Mouse (Mus musculus): ENCODE measurements around the gene Rarres1.
A peak's percentile ranks its signal among the peaks of the same experiment; 100 is the strongest.

Gene Rarres1

GRCm38 (mm10) chr3:67515274-67515801 lies at the start of gene Rarres1:
Rarres1 (minus strand) TSS chr3:67515523.
- peak; percentile 6 for DNase-seq (ENCODE audit: low spot score)

- DNase-seq (ENCODE audit: low spot score) = no peak
These were observed 49.5 kb upstream of the Rarres1 start for GRCm38 (mm10) chr3:67564731-67565357.

- DNase-seq (ENCODE audit: low spot score) = no peak
These were observed 42.5 kb upstream of the Rarres1 start for GRCm38 (mm10) chr3:67557718-67558354.

DNA sequence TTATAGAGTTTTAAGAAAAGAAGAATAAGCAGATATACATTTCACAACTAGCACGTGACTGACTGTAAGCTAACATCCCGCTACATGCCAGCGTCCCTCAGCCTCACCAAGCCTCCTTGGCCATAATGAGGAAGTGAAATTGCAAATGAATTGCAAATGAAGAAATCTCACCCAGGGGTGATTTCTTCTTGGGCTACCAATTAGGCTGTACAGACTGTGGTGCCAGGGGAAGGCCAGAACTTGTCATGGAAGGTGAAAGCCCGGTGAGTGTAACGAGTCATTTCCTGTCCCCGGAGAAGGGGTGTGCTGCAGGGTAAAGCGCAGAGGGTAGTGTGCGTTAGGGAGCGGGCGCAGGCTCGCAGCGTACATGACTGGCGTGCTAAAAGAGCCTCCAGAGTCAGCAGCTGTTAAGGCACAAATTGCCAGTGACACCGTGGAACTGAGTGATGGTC lies 41.9 kb upstream of the Rarres1 start:
- no peak for DNase-seq (ENCODE audit: low spot score)

DNA sequence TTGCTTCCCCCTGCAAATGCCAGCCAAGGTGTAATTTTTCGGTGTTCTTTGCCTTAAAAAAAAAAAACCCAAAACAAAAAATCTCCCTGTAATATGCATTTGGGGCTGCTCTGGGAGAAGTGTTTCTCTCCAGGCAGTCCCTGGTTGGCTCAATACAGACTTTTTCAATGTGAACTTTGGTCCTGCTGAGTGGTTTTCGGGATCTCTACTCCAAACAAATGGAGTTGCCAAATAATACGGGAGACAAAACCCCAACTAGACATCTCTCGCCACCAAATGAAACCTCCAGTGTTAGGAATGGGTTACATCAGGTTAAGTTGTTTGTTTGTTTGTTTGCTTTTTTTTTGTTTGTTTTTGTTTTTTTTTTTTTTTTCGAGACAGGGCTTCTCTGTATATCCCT lies 39.9 kb upstream of the Rarres1 start:
- no peak for DNase-seq (ENCODE audit: low spot score)

GRCm38 (mm10) chr3:67553927-67554448 lies 38.7 kb upstream of the Rarres1 start:
- DNase-seq (ENCODE audit: low spot score) = no peak

DNA sequence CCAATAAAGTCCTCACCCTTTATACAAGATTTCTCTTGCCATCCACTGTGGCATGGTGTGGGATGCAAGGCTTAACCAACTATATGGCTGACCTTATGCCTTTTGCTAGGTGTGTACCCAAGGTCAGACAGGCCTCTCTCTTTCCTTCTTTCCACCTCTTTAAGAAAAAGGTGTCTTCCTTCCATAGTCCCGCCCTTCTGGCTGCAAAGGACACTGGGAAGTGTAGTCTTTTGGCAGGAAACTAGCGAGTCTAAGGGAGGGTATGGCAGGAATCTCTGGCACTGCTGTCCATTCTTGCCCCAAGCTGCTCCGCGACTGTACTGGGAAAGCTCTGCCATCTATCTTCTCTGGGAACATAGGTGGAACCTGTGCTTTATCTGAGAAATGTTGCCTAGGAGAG lies 38.0 kb upstream of the Rarres1 start:
- no peak for DNase-seq (ENCODE audit: low spot score)

DNA sequence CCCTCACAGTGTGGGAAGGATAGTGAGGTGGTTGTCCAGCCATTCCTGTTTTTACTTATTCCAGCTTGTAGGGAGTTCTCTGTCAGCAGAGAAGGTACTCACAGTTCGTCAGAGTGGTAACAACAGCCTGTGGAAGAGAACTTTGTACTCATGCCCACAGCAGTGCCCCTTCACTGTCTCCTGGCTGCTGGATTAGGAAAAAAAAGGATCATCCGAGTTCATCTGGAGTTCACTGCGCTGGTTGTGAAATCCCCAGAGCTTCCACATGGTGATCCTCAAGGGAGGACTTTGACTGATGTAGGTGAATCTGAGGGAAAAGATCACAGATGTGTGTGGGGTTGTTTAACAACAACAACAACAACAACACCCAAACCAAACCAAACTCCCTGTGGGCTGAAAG lies 35.9 kb upstream of the Rarres1 start:
- DNase-seq (ENCODE audit: low spot score) = no peak

DNA sequence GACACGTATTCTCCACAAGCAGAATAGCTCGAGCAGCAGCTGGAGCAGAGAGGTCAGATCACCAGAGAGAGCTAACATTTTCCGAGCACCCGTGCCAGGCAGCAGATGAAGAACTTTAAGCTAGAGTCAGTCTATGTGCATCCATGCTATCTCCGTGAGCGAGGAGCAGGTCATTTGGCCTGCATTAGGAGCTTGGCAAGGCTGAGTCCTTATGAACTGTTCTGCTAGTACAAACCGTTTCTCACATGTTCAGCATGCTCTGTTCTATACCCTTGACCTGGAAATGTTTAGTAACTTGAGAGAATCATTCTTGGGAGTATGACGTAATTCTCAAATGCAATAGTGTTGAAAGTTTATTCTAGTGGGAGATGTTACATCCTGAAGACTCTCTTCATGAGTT lies 28.3 kb upstream of the Rarres1 start:
- no peak for DNase-seq (ENCODE audit: low spot score)

DNA sequence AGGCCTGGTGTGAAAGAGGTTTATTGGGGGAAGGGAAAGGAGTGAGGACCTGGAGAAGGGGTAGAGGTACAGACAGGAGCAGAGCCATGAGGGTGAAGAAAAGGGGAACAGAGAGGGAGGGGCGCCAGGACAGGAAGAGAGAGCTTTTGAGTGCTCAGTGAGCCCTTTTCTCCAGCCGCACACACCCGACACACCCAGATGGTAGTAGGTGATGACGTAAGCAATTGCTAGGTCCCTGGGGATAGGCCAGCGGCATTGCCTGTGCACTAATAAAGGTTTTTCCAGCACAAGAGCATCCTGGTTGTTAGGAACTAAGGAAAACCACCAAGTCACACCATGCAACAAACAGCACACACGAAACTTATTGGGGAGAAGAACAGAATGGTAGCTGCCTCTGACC lies 9.4 kb upstream of the Rarres1 start:
- DNase-seq (ENCODE audit: low spot score) = no peak

GRCm38 (mm10) chr3:67522709-67523108 lies 7.4 kb upstream of the Rarres1 start:
- DNase-seq (ENCODE audit: low spot score) = no peak

DNA sequence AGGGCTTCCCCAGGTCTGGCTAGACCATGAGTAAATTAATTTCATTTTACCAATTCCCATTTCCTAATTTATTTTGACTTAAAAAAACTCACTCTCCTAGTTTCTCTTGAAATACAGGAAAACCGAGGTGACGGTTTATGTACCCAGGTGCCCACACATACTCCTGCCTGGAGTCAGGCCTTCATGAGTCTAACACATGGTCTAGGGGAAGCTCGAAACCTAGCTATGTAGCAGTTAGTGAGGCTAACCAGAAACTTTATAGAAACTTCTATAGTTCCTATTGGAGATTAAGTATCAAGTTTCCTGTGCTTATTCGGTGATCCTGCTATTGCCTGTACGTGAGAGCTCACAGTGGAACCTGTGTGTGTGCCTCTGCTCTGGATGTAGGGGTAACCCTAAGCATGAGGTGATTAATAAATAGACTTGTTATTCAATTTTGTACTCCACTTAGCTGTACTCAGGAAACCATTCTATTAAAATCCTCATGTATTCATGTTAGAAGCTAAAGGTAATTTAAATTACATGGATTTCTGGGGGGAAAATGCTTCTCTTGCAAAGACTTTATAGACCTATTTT lies 5.3 kb upstream of the Rarres1 start:
- DNase-seq (ENCODE audit: low spot score) = no peak

DNA sequence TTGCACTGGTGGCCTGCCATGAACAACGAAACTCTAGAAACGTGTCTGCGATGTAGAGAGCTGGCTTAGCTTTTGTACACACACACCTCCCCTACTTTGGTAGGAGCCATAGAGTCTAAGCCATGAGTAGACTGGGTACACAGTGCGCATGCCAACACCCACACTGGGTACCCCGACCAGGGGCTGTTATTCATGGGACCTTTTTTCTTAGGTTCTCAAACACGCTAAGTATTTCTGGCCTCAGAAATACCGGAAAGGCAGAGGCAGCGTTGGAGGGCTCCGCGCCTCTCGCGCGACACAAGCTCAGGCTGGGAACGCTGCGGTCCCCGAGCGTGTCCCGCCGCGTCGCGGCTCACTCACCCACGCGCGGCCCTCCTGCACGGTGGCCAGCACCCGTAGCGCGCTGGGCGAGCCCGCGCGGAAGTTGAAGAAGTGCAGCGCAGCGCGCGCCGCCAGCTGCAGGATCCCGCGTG lies 486 bp downstream of the Rarres1 start:
- DNase-seq (ENCODE audit: low spot score) = peak; percentile 13

- peak; percentile 68 for DNase-seq (ENCODE audit: low spot score)
These were observed 2.5 kb downstream of the Rarres1 start for GRCm38 (mm10) chr3:67512807-67513206.

DNA sequence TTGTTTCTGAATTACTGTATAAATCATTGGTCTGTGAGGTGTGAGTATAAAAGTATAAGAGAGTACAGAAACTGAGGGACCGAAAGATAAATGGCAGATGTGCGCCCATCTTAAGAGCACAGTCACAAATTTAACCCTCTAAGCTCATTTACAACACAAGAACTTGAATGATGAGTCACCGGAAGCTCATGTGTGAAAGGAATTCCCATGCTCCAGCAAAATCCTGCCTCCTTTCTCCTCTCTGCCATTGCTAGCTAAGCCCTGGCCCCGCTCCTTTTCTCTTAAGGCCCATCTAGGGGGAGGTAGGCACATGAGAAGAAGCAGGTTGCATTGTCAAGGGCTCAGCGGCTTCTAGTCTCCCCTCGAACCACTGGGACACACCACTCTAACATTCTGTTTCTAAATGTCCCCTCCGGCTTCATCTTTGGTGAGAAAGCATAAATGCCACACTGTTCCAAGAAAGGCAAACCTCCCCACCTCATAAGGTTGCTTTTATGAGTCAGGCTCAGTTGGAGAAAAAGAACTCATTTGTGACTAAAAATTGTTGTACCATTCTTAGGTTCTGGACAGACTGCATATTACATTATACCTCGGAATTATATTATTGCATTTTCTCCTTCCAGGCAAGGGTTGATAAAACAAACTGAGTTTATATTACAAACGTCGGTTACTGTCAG lies 7.0 kb downstream of the Rarres1 start:
- DNase-seq (ENCODE audit: low spot score) = no peak

DNA sequence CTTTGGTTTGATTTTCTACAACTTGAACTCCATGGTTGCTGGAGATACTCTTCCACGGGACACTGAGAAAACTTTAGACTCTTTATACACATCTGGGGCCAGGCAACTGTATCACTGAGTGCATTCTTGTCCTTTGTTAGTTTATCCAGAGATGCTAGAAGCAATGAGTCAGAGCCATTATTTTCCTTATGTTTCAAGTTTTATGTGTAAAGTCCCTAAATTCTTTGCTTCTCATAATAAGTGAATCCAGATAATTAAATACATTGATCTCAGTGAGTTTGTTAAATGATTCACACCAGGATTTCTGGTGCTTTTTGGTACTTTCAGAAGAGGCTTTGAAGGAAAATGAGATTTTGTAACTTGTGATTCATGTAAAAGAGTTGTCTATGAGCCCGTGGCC lies 10.0 kb downstream of the Rarres1 start:
- DNase-seq (ENCODE audit: low spot score) = no peak

- DNase-seq (ENCODE audit: low spot score) = no peak
These were observed 11.4 kb downstream of the Rarres1 start for GRCm38 (mm10) chr3:67503878-67504277.

DNA sequence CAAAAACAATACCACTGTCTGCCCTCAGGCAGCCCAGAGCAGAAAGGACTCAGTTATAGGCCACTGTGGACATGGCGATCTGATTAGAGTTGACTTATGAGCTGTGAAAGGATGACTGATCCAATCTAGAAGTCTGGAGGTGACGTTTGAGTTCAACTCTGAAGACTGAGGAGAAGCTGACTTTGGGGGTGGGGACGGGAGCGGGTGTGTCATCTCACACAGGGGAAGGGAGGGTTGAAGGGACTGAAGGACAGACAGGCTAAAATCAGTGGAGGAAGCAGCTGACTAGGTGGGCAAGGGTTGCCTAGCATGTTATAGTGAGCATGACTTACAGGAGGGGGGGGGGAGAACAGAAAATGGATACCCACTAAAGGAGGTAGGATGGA lies 15.9 kb downstream of the Rarres1 start:
- no peak for DNase-seq (ENCODE audit: low spot score)

- no peak for DNase-seq (ENCODE audit: low spot score)
These were observed 16.4 kb downstream of the Rarres1 start for GRCm38 (mm10) chr3:67498773-67499405.

GRCm38 (mm10) chr3:67497998-67498397 lies 17.3 kb downstream of the Rarres1 start:
- DNase-seq (ENCODE audit: low spot score) = no peak

DNA sequence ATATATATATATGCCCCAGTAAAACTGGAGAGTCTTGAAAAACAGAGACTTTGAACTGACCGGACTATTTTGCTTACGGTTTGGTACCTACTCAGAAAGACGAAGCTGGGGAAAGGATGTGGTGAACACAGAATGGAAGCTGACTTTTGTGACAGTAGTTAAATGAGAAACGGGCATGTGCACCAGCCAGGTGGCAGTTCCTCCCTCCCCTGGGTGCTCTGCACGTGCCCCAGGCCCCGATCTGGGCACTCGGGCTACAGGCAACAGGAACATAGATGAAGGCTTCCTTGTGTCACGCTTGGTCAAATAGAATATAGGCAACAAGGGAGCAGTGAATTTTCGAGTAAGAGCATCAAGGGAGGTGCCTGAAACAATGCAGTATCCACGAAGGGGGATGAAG lies 19.0 kb downstream of the Rarres1 start:
- no peak for DNase-seq (ENCODE audit: low spot score)

GRCm38 (mm10) chr3:67493132-67493531 lies 22.2 kb downstream of the Rarres1 start:
- DNase-seq (ENCODE audit: low spot score) = no peak

Data from urinary bladder, postnatal 25 days (tissue).